Mouse (Mus musculus) adrenal gland (tissue): ENCODE measurements around the gene Stra6.

Source experiments
- intact Hi-C: fragments of 180-260 bp; cut with DNase I; formaldehyde crosslinking; loops from one replicate; pipeline ENCODE4 v1.15.1; 2025

The Stra6 gene

DNA sequence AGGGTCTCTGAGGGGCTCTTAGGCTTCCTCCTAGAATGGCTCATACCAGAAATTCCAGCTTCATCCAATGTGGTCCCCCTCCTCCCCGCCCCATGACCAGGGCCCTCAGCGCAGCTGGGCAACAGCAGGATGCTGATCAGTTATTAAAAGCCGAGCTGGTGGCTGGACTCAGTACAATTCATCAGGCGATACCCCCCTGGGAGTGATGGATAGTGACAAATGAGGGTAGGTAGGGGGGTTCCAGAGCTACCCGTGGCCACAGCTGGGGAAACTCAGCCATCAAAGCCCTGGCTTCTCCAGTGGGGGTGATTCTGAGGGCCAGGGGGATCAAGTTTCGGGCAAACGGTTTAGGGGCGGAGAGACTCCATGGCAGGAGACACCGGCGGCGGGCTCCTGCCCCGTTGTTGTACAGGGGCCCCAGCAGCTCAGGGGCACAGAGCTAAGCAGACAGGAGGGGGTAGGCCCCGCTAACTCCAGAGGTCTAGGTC lies 65.4 kb downstream of the Stra6 start:
- intact Hi-C loops, result no loop called here

DNA sequence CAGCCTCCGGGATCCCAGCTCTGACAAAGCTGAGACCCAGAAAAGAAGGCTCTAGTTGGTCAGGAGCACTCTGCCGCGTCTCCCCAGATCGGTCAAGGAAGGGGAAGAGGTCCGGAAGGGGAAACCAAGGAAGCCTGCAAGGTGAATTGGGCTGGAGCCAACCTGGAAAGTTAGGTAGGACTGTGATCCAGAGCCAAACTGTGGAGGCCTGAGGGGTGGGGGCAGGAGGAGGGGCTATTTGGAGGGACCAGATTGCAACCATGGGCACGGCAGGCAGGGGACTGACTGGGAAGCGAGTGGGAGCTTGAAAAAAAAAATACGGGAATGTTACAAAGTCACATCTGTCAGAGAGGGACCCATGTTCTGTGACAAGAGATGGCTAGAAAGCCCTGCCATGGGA lies 65.9 kb downstream of the Stra6 start:
- intact Hi-C loops, result no loop called here

DNA sequence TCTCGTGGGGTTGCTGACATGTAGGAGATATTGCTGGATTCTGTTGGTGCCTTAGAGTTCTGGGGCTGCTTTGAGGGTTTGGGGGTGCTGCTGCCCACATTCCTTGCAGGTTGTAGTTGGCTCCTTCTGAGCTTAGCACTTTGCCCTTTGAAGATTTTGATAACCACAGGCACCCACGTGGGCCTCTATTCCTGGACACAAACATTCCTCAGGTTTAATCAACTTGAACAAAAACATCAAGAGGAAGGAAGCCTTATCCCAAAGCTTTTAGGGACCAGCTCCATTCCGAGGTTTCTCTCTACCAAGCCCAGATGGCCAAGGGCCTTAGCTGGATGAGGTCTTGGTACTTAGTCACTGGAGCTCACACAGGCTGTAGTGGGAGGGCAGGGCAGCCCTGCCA lies 67.3 kb downstream of the Stra6 start:
- intact Hi-C loops, result no loop called here

DNA sequence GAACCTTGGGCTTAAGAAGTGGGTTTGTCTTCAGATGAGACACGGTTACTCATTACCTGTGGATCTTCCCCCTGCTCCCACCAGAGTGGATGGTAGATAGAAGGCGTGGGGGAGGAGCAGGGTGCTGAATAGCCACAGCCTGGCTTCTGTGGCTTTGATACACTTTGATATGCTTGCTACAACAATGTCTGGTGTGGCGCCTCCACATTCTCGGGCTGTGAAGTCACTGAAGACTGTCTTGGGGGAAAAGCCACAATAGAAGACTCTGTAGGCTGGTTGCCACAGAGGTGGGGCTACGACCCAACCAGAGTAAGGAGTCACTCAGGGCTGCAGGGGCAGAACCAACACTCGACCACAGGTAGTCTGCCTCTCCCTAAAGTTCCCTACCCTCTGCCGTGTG lies 68.1 kb downstream of the Stra6 start:
- intact Hi-C loops, result no loop called here

DNA sequence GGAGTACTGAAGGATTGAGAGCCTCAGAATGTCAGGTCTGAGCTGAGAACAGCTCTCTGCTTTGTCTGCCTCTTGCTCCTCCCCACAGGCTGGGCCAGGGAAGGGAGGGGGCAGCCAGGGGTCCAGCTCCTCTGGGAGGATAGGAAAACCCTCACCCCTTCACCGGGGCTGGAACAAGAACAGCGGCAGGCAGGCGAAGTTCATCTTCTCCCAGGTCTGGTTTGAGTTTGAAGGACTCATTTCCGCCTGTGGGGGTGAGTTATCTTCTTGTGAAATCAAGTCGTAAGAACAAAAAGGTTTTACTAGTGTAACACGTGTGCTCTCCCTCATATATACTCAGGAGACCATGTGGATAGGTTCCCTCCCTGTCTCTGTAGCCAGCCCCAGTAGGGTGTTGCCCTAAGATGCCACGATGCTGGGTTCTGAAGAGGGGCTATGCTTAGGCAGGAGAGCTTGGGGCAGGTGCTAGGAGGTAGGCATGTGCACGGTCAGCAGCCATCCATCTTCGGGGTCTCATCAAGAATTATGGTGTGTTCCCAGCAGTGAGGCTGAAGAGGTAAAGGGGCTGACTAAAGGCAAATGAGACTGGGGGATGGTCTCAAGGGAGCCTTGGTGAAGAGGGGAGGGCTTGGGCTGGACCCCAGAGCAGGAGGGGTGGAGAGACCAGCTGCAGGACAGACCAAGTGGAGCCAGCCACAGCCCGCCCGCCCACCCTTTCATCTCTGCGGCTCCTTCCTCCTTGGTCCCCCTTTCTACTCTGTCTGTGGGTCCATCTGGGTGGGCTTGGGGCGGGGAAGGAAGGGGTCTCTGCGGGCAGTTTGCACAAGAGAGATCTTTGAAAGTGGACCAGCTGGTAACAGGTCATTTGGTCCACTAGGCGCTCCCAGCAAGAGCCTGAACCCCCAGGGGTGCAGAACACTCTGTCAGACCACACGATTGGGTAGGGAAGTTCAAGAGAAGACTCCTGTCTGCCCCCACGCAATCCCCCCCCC lies 70.6 kb downstream of the Stra6 start:
- intact Hi-C loops, result no loop called here

DNA sequence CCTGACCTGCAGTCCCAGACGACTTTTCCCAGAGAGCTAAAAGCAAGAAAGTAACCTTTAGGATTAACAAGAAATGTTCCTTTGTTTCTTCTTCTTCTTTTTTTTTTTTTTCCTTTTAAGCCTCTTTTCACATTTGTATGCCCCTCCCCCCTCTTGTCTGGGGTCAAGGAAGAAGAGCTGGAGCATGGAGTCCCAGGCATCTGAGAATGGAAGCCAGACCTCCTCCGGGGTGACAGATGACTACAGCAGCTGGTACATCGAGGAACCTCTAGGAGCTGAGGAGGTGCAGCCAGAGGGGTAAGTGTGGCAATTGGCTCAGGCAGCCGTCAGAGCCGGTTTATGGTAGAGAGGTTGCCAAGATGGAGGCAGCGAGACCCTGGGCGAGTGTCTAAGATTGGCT lies 71.3 kb downstream of the Stra6 start:
- intact Hi-C loops, result no loop called here

DNA sequence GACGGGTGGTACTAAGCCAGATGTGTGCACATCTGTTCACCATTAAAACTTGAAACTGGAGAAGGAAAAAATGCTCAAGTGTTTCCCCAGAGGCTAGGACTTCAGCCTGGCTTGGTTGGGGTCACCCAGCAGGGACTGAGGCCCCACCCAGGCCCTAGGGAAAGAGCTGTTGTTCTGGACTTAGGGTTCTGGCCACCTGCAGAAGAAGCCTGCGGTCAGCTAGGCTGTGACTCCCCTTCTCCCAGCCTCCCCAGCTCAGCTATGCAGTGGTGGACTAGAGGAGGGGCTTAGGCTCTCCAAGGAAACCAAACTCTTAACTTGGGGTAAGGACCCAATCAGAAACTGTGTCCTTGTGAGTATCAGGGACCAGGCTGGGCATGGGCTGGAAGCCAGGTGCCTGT lies 72.3 kb downstream of the Stra6 start:
- intact Hi-C loops, result no loop called here

DNA sequence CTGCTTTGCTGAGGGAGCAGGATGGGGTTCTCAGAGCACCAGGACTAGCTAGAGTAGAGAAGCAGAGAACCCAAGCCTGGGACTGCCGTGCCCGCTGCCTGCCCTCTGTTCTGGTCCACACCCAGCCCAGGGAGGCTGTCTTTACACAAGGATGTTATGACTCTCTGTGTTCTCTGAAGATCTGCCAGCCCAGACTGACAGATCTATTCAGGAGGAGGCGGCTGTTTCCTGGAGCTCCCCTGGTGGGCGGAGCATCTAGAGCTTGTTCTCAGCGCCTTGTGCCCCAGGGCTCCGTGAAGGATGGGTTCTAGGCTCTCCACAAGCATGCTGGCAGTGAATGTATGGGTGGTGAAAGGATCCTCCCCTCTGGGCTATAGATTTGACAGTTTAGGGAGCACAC lies 76.4 kb downstream of the Stra6 start:
- intact Hi-C loops, result no loop called here

DNA sequence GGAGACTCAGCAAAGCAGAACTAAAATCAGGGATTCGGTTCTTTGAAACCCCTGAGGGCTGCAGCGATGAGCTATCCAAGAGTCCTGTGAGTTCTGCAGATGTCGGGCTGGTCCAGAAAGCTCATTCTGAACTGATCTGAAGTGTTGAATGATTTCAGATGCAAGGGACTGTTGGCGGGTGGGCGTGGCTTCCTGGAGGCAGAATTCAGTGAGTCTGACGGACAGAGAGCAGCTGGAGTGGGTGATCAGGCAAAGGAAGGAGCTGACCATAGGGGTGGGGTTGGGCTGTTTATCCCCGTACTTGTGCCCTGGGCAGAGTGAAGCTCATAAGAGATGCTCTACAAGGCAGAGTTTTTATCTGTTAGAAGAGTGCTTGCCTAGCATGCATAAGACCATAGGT lies 79.8 kb downstream of the Stra6 start:
- intact Hi-C loops, result no loop called here

DNA sequence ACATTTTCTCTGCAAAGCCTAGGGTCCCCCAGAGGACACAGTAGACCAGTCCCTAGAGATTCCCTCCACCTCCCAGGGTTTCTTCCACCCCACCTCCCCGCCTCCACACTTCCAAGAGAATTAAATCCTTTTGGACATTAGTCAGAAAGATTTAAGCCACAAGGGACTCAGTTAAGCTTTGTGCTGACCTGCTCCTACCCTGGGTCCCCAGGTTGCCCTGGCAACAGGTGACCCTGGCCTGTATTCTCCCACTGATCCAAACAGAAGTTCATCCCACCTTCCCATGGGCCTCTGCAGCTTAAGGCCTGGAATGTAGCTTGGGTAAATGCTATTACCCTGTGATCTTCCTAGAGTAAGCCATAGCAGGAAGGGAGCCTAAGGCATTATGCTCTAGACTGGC lies 81.1 kb downstream of the Stra6 start:
- intact Hi-C loops, result no loop called here

DNA sequence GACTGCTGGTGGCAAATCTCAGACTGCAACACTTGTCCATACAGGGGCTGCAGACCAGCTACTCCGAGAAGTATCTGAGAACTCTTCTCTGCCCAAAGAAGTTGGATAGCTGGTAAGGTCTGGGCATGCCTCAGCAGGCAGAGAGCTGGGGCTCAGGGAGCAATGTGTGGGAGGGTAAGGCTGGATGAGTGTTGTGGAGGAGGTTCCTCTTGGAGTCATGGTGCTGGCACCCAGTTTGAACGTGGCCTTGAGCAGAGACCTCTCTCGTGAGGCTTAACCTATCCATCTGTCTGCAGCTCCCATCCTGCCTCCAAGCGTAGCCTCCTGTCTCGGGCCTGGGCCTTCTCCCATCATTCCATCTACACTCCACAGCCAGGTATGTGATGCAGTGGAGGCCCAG lies 81.8 kb downstream of the Stra6 start:
- intact Hi-C loops, result no loop called here

DNA sequence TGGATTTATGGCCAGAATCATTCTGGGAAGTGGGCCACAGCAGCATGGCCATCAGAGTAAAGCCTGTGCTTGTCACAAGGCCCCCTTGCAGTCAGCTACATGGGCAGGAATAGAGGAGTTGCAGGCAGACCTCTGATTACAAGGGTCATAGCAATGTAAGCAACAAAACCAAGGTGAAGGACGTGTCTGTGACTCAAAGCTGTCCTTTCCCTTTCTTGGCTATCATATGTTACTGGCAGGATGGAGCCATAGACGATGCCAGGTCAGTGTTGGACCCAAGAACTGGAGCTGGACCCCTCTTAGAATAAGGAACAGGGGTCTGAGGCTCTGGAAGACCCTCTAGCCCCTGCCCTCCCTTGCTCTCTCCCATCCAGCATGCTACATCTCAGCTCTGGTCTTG lies 85.2 kb downstream of the Stra6 start:
- intact Hi-C loops, result no loop called here

DNA sequence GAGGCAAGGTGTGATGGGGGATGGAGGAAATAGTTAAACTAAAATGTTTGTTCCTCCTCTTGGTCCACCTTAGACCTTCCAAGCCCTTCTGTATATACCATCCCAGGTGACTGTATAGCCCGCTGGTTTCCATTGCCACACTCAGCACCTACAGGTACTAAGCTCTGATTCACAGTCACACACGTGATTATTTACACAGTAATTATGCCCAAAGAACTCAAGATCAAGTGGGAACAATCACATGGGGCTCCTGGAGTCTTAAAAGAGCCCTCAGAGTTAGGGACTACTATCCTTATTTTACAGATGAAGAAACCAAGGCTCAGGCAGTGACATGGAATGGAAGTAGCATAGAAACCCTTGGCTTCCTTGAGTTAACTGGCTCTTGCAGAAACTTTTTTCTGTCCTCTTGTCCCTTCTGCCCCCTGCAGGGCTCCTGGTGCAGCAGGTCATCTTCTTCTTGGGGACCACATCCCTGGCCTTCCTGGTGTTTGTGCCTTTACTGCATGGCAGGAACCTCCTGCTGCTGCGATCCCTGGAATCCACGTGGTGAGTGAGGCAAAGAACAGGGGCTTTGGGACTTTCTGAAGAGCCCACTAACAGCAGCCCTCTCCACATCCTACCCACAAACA lies 87.3 kb downstream of the Stra6 start:
- intact Hi-C loops, result loop anchor here (5.0 kb wide), 1 partner anchor 99 kb away; no protein-coding TSS in a partner anchor

DNA sequence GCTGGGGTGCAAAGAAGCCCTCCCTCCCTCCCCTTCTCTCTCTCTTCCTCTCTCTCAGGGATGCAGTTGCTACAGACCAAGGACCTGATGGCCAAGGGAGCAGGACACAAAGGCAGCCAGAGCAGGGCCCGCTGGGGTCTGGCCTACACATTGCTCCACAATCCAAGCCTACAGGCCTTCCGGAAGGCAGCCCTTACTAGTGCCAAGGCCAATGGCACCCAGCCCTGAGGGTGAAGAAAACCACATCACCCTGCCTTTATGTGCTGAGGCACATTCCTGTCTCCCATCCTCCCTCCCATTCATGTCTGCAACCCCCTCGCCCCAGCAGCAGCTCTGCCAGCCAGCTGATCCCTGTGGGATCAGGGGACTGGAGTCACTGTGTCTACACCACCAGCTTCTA lies 89.5 kb downstream of the Stra6 start:
- intact Hi-C loops, result loop anchor here (5.0 kb wide), 1 partner anchor 101 kb away; no protein-coding TSS in a partner anchor

DNA sequence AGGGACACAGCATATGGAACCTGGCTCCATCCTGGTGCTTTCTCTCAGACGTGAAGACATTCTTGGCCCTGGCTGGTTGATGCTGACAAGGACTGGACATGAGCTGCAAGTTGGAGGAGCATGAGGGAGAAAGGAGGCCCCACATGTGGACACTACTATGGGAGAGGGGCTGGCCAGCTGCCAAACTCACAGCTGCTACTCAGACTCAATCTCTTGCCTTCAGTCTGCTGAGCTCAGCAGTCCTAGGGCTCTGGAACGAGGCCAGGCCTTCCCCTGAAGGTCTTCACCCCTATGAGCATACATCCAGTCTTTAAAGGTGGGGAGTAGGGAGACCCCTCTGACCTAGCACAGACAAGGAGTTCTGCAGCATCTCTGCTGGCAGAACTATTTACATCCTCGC lies 91.8 kb downstream of the Stra6 start:
- intact Hi-C loops, result no loop called here

DNA sequence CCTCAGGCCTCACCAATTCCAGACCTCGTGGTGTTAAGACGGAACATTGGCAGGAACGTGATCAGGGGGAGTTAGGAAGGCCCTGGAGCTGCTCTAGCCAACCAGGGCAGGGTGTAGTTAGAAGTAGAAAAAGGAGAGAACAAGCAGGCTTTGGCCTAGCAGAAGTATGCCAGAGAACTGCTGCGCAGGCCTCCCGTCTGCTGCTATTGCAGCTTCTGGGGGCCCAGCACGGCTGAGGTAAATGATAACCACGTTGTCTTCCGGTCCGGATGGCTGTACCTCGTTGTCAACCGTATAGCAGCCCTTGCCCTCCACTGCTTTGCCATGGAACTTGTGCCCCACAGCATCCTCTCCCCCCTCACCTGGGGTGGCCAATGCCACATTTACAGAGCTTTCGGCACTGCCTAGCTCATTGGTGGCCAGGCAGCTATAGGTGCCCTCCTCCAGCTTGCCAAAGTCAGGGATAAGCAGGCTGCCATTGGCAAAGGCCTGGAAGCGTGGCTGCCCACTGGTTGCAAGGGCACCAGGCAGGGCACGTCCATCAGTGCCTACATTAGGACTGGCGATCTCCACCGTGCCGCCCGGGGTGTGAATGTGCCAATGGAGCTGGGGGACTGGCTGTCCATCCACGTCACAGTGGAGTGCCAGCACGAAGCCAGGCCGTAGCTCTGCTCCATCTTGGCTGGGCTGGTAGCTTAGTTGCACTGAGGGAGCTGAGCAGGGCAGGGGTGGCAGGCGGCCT lies 93.4 kb downstream of the Stra6 start:
- intact Hi-C loops, result no loop called here

DNA sequence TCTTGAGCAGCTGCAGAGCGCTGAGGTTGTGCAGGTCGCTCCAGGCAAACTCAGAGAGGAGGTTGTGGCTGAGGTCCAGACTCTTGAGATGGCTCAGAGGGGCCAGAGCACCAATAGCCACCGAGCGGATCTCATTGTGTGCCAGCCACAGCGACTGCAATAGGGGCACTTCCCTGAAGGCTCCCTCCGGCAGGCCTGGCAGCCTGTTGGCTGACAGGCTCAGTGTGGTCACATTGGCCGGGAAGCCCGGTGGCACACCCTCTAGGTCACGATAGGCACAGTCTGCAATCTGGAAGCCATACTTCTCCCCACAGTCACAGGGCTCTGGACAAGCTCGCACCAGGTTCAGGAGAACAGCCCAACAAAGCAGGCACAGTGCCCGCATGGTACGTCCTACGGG lies 94.2 kb downstream of the Stra6 start:
- intact Hi-C loops, result no loop called here

DNA sequence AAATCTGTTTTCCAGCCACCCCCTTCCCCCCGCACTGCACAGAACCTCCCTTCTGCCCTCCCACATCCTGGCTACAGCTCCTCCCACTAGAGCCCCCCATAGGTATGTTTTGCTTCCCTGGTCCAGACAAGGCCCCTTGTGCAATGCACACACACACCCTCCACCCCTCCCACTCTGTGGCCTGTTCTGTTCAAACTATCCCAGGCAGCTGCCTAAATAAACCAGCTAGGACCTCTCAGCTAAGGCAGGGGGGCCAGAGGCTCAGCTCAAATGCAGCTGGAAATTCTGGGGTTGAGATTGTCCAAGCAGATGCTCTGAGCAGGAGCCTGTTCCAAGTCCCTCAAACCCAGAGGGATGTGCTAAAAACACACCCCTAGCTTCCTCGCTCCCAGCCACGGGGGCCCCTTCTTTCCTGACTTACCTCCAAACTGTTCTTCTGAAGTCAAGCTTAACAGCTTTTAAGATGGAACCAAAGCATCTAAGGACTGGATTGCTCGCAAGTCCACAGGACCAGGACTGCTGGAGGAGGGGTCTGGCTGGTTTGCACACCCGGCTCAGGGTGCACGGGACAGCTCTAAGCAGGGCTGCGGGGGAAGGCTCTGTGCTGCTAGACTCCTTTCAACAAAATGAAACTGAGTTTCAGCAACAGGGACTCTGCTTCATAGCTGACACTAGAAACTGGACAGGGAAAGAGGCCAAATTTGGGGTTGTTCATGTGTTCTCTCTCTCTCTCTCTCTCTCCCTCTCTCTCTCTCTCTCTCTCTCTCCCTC lies 95.1 kb downstream of the Stra6 start:
- intact Hi-C loops, result no loop called here

DNA sequence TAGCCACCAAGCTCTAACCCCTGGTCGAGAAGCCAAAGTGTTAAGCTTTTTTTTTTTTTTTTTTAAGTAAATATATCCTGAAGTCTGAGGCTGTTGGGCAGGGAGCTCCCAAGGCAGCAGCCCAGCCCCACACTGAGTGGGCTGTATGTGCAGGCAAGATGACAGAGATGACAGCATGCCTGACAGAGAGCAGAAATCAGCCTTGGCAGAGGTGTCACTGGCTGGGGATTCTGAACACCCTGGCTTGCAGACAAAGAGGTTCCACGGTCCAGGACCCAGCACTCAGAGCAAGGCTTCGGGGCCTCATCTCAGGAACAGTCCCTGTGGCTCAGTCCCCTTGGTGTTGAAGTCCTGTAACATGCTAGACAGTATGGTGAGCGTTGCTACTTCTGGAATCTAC lies 96.3 kb downstream of the Stra6 start:
- intact Hi-C loops, result no loop called here

DNA sequence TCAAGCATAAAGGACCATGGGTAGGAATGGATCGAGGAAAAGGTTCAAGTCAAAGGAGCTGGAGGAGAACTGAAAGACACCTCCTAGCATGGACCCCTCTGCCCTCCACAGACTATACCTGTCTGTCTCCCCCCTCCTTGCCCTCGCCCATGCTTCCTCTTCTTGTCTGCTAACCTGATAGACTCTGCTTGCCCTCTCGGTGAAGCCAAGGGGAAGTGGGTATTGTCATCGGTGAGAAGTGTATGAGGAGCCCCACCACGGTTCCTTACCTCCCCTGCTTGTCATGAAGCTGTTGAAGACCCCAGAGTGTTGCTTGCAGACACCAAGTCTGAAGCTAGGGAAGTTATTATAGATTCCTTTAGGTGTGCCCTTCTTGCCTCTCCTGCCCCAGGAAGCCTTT lies 96.7 kb downstream of the Stra6 start:
- intact Hi-C loops, result no loop called here

DNA sequence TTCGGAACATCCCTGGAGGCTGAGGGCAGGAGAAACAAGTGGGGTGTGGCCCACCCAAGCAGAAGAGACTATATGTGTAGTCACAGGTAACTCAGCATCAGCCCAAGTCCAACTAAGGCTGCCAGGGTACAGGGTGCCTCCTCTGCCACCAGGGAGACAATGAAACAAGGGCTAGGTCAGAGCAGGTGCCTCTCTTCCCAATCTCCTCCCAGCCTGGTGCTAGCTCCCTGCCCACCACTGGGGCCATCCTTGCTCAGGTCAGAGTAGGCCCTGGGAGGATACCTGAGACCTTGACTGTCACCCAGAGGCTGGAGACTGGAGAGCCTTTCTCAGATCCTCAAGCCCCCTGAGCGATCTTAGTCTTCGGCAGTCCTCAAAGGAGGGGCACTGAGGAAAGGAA lies 98.6 kb downstream of the Stra6 start:
- intact Hi-C loops, result no loop called here
